Mouse (Mus musculus) heart, embryonic 13.5 days (tissue): ENCODE measurements at regions not wholly inside any gene's neighbourhood (a gene's known extent, or its start where the extent isn't known, plus 50 kb on each side); places are given as distances from the start of the nearest gene placed in this dataset.
A peak's percentile ranks its signal among the peaks of the same experiment; 100 is the strongest.

ENCODE experiments used
- ATAC-seq: fragments of 200-750 bp; cut with Nextera tagmentation; 2 replicates; pipeline ENCODE4 v1.8.0; 2017; ENCODE audit warnings: moderate TSS enrichment; ENCODE audit not compliant: insufficient number of reproducible peaks, low FRiP score, low TSS enrichment; ENCODE audit errors: extremely low read depth
- H3K27ac ChIP-seq: fragments of 300-500 bp; sonication (generic); replicated peaks from 2 replicates; pipeline ENCODE4 v1.5.1; 2015; ENCODE audit warnings: moderate library complexity, mild to moderate bottlenecking, inconsistent platforms
- H3K27me3 ChIP-seq: fragments of 300-500 bp; sonication (generic); replicated peaks from 2 replicates; pipeline ENCODE4 v1.6.1; 2015; ENCODE audit warnings: mild to moderate bottlenecking, inconsistent platforms
- H3K36me3 ChIP-seq: fragments of 300-500 bp; sonication (generic); 2 replicates; pipeline ENCODE4 v1.6.1; 2015; ENCODE audit warnings: mild to moderate bottlenecking, inconsistent platforms
- H3K4me1 ChIP-seq: fragments of 300-500 bp; sonication (generic); 2 replicates; pipeline ENCODE4 v1.6.1; 2015; ENCODE audit warnings: inconsistent platforms
- H3K4me2 ChIP-seq: fragments of 300-500 bp; sonication (generic); 2 replicates; pipeline ENCODE4 v1.6.1; 2015; ENCODE audit warnings: inconsistent platforms, mild to moderate bottlenecking, moderate library complexity
- H3K4me3 ChIP-seq: fragments of 300-500 bp; sonication (generic); 2 replicates; pipeline ENCODE4 v1.5.1; 2015; ENCODE audit warnings: moderate library complexity, mild to moderate bottlenecking, inconsistent platforms
- H3K9ac ChIP-seq: fragments of 300-500 bp; sonication (generic); 2 replicates; pipeline ENCODE4 v1.6.1; 2015; ENCODE audit warnings: inconsistent platforms, mild to moderate bottlenecking, moderate library complexity
- H3K9me3 ChIP-seq: fragments of 300-500 bp; sonication (generic); 2 replicates; pipeline ENCODE4 v1.6.1; 2016; ENCODE audit warnings: inconsistent platforms
- WGBS: fragments of 180-500 bp; shearing (Covaris S2); methylation state at CpG from one replicate; pipeline ENCODE4 v1.1.7; 2015; ENCODE audit warnings: mixed read lengths; 5-methylcytosine and 5-hydroxymethylcytosine counted together

GRCm38 (mm10) chr13:48717036-48717435, 54.2 kb downstream of the Barx1 start:
- no peak overlapping the region for H3K4me3 ChIP-seq
- no peaks in the 10 kb centered on the region for H3K36me3 ChIP-seq
- H3K9ac ChIP-seq = no peak overlapping the region
- no peak overlapping the region for H3K27ac ChIP-seq
- WGBS = 50% methylated on average over 16 of the region's 16 CpGs
- H3K4me1 ChIP-seq = no peaks in the 10 kb centered on the region
- no peak for ATAC-seq
- no peak overlapping the region for H3K4me2 ChIP-seq
- H3K9me3 ChIP-seq = 0 out of 2 replicates have a peak, but pooled peaks cover 6% of the 10 kb centered on the region
- H3K27me3 ChIP-seq = peaks cover 16% of the 10 kb centered on the region; the same call in 1 of the 2 replicates

- Histone ChIP-seq H3K4me3 (no peak overlapping the region), H3K4me2 (no peak overlapping the region), H3K9ac (no peak overlapping the region), H3K4me1 (no peaks in the 10 kb centered on the region), H3K36me3 (no peaks in the 10 kb centered on the region), H3K27me3 (peaks cover 16% of the 10 kb centered on the region; the same call in 1 of the 2 replicates), H3K9me3 (0 out of 2 replicates have a peak, but pooled peaks cover 6% of the 10 kb centered on the region), H3K27ac (no peak overlapping the region)
- 66% methylated on average over 10 of the region's 10 CpGs for WGBS
- ATAC-seq = no peak
These were observed 54.7 kb downstream of the Barx1 start for GRCm38 (mm10) chr13:48717451-48717850.

DNA sequence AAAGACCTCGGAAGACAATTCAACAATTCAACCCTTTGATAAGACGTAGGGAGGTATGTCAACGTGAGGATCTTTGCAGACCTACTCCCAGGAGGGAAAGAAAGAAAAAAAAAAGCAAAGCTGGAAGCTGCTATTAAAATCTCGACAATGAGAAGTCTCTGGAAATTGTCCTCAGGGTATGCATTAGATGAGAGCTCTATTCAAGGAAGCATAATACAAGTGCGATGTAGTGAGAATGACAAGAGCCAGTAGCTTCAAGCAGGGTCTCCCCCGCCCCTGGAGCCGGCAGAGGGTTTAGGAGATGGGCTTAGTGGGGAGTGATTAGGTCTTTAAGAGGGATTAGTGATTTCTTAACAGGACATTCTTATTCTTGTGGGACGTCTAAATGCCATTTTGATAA, 60.9 kb downstream of the Barx1 start:
- Histone ChIP-seq H3K27me3 (peaks cover 38% of the 10 kb centered on the region), H3K9me3 (0 out of 2 replicates have a peak, but pooled peaks cover 6% of the 10 kb centered on the region), H3K4me2 (no peak overlapping the region), H3K4me3 (no peak overlapping the region), H3K27ac (no peak overlapping the region), H3K9ac (no peak overlapping the region), H3K4me1 (no peaks in the 10 kb centered on the region), H3K36me3 (no peaks in the 10 kb centered on the region)
- ATAC-seq = no peak
- 19% methylated on average over 8 of the region's 8 CpGs for WGBS

DNA sequence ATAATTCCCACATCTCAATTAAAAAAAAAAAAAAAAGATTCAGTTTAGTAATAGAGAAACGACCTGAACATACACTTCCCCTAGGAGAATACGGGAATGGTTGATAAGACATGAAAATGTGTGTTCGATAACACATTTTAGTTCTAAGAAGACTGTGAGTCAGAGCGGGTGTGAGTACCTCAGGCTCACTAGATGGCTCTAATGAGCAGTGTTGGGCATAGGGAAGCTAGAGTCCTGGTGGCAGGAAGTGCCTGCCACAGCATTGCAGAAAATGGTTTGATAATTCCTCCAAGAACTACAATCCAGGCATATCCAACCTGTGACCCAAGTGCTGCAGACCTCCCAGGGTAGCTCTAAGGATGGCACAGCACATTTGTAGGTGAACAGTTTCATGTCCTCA, 63.6 kb downstream of the Barx1 start:
- Histone ChIP-seq H3K36me3 (no peaks in the 10 kb centered on the region), H3K9ac (no peak overlapping the region), H3K4me1 (peaks cover 13% of the 10 kb centered on the region), H3K4me2 (no peak overlapping the region), H3K27me3 (peaks cover 65% of the 10 kb centered on the region), H3K27ac (no peak overlapping the region), H3K9me3 (no peaks in the 10 kb centered on the region), H3K4me3 (no peak overlapping the region)
- 24% methylated on average over 4 of the region's 4 CpGs for WGBS
- ATAC-seq = no peak

DNA sequence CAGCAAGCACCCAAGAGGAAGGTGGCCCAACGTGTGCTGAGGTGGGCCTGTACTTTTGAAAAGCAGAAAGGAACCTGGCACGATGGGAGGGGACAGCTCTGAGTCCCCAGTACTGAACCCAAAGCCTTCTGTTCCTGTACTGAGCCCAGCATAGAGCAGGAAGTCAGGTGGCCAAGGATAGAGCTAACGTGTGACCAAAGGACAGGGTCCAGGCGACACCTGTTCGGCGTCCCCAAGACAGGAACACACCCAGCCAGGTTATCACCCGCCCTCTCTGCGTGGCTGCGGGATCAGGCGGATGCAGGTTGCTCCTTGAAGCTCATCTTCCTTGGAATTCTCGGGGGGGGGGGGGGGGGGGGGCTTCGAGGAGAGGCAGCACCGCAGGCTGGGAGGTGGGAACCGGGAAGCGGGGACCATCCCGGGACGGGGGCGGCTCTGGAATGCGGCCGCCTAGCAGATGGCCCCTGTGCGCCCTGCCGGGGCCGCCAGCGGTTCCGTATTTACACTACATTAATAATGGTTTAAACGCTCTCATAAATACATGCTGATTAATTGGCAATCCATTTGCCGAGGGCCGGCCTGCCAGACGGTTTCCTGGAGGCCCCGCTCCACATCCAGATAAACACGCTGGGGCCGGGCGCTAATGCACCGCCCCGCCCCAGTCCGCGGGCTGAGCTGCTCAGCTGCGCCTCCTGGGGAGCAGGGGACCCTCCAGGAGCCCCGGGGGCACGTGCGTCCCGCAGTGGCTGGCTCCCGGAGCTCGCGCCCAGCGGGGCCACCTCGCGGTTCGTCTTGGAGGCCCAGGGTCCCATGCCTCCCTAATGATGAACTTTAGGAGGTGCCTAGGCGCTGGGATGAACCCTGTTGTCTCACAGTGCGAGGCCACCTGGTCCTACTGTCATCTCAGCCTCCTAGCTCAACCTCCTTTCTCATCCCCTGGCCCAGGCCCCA, 68.5 kb downstream of the Barx1 start:
- no peak for ATAC-seq
- H3K9me3 ChIP-seq = no peaks in the 10 kb centered on the region
- H3K4me1 ChIP-seq = peaks cover 28% of the 10 kb centered on the region
- H3K9ac ChIP-seq = peak overlapping the region; percentile 61
- no peak overlapping the region for H3K27ac ChIP-seq
- peak overlapping the region; percentile 46 for H3K4me3 ChIP-seq
- WGBS = 3% methylated on average over 48 of the region's 51 CpGs
- H3K4me2 ChIP-seq = peak overlapping the region; percentile 71
- H3K36me3 ChIP-seq = no peaks in the 10 kb centered on the region
- H3K27me3 ChIP-seq = peaks cover 87% of the 10 kb centered on the region

DNA sequence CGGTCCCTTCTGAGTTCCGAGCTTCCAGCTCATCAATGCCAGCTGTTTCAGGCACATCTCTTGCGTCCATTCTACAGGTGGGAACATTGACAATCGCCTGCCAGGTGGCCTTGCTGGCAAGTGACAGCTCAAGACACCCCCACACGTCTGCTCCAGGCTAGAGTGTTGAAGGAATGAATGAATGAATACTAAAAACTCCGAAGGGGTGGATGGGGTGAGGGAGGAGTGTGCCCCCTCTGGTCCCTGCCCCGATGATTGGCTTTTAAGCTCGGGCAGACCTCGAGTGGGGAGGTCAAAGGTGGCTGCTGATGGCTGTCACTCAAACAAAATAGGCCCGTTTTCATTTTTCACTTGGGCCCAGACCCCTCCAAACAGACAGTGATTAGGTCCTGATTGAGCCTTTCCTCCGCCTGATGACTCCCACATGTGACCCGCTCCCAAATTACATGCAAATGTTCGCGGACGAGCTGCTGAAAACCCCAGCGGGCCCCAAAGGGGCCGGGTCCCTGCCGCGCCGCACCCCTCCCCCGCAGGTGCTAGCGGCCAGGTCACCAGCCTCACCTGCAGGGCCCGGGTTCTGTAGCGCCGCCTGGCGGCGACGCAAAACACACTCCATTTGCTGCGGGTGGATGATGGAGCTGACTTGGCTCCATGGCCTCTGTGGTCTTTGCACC, 69.5 kb downstream of the Barx1 start:
- Histone ChIP-seq H3K4me3 (peak overlapping the region; percentile 46), H3K36me3 (no peaks in the 10 kb centered on the region), H3K4me2 (peak overlapping the region; percentile 71), H3K27me3 (peaks cover 92% of the 10 kb centered on the region), H3K9me3 (no peaks in the 10 kb centered on the region), H3K4me1 (peaks cover 28% of the 10 kb centered on the region), H3K27ac (no peak overlapping the region), H3K9ac (no peak overlapping the region)
- ATAC-seq = no peak
- 2% methylated on average over 29 of the region's 29 CpGs for WGBS

DNA sequence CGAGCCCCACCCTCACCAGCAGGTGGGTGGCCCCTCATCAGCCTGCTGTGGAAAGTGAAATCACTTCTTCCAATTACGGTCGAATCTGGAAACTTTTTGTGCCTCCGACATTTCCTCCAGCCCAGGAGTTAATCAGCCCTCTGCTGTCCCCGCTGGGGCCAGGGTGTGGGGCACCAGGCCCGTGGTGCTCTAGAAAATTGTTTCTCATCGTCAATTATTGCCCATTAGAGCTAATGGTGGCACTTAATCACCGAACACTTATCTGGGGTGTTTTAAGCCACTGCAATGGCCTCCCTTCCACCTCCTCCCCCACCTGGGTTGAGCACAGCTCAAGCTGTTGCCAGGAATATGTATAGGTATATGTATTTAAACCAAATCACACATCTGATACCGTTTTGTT, 72.2 kb downstream of the Barx1 start:
- no peak overlapping the region for H3K27ac ChIP-seq
- peaks cover 21% of the 10 kb centered on the region for H3K4me1 ChIP-seq
- H3K27me3 ChIP-seq = peaks cover 90% of the 10 kb centered on the region
- ATAC-seq = no peak
- no peak overlapping the region for H3K9ac ChIP-seq
- no peaks in the 10 kb centered on the region for H3K9me3 ChIP-seq
- no peak overlapping the region for H3K4me3 ChIP-seq
- no peaks in the 10 kb centered on the region for H3K36me3 ChIP-seq
- no peak overlapping the region for H3K4me2 ChIP-seq
- WGBS = 54% methylated on average over 9 of the region's 9 CpGs

DNA sequence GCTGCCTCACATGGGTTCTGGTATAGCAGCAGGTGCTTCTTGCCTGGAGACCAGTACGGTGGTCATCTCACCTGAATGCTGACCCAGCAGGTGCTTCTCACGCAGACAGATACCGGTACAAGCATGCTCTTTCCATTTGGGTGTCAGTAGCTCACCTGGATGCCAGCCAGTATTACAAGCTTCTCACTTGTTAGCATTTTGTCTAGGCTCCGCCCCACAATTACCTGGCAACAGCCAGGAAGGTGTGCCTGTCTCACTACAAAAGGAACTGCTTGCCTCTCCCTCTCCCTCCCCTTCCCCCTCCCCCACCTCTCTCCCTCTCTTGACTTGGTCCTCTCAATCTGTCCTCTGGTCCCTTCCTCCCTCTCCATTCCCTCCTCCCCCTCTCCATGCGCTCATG, 82.8 kb downstream of the Barx1 start:
- 57% methylated on average over 5 of the region's 5 CpGs for WGBS
- Histone ChIP-seq H3K9me3 (no peaks in the 10 kb centered on the region), H3K4me1 (no peaks in the 10 kb centered on the region), H3K4me2 (no peak overlapping the region), H3K27me3 (peaks cover 53% of the 10 kb centered on the region), H3K4me3 (no peak overlapping the region), H3K9ac (no peak overlapping the region), H3K36me3 (no peaks in the 10 kb centered on the region), H3K27ac (no peak overlapping the region)
- ATAC-seq = no peak

GRCm38 (mm10) chr13:48746301-48746700, 83.5 kb downstream of the Barx1 start:
- Histone ChIP-seq H3K27me3 (peaks cover 46% of the 10 kb centered on the region), H3K4me1 (no peaks in the 10 kb centered on the region), H3K4me2 (no peak overlapping the region), H3K9me3 (no peaks in the 10 kb centered on the region), H3K27ac (no peak overlapping the region), H3K36me3 (no peaks in the 10 kb centered on the region), H3K4me3 (no peak overlapping the region), H3K9ac (no peak overlapping the region)
- WGBS = 47% methylated on average over 7 of the region's 7 CpGs
- no peak for ATAC-seq
